Mouse (Mus musculus) 416B (cell line): ENCODE measurements around the gene Gm14190.
"Not testable (repeated sequence)": the region's sequence is repeated elsewhere in the genome, so short reads cannot be mapped to it uniquely, and the experiment has no call there.

Experiments used
- DNase-seq: peaks from one replicate; pipeline ENCODE4 v3.0.0; 2011; ENCODE audit warnings: low read depth

Gene Gm14190

GRCm38 (mm10) chr11:99690463-99690862 is at the start of gene Gm14190:
Gene Gm14190, minus strand, starts transcription at chr11:99690740.
- no peak for DNase-seq

- no peak for DNase-seq
Measured at GRCm38 (mm10) chr11:99734190-99734589, 43.6 kb upstream of the Gm14190 start, which contains the start of gene Gm14180. Gene Gm14180, minus strand, starts transcription at chr11:99734290.

GRCm38 (mm10) chr11:99724061-99724460 is 33.5 kb upstream of the Gm14190 start:
- DNase-seq, result no peak

- no peak for DNase-seq
Measured at GRCm38 (mm10) chr11:99718759-99719158, 28.2 kb upstream of the Gm14190 start.

- not testable (repeated sequence) for DNase-seq
Measured at GRCm38 (mm10) chr11:99685235-99685634, 5.3 kb downstream of the Gm14190 start.

GRCm38 (mm10) chr11:99683481-99683880 is 7.1 kb downstream of the Gm14190 start:
- no peak for DNase-seq

GRCm38 (mm10) chr11:99665860-99666259 is 24.7 kb downstream of the Gm14190 start, which contains the start of gene Krtap4-6:
Gene Krtap4-6, minus strand, starts transcription at chr11:99665960.
- DNase-seq, result no peak

- DNase-seq, result no peak
Measured at GRCm38 (mm10) chr11:99662802-99663201, 27.7 kb downstream of the Gm14190 start.

GRCm38 (mm10) chr11:99659256-99659655 is 31.3 kb downstream of the Gm14190 start:
- no peak for DNase-seq

- not testable (repeated sequence) for DNase-seq
Measured at GRCm38 (mm10) chr11:99658467-99659010, 32.0 kb downstream of the Gm14190 start, which contains the start of gene Gm11563. Gene Gm11563, minus strand, starts transcription at chr11:99658960.

- DNase-seq, result no peak
Measured at GRCm38 (mm10) chr11:99657051-99657450, 33.5 kb downstream of the Gm14190 start.

GRCm38 (mm10) chr11:99650136-99650535 is 40.4 kb downstream of the Gm14190 start, which contains the start of gene Gm11555:
Gene Gm11555, minus strand, starts transcription at chr11:99650236.
- DNase-seq, result no peak

- DNase-seq, result no peak
Measured at GRCm38 (mm10) chr11:99646444-99646843, 44.1 kb downstream of the Gm14190 start.

- DNase-seq, result no peak
Measured at GRCm38 (mm10) chr11:99644351-99644750, 46.2 kb downstream of the Gm14190 start.

GRCm38 (mm10) chr11:99643635-99644139 is 46.9 kb downstream of the Gm14190 start, which contains the start of gene Krtap4-7:
Gene Krtap4-7, minus strand, starts transcription at chr11:99644089.
- not testable (repeated sequence) for DNase-seq

- no peak for DNase-seq
Measured at GRCm38 (mm10) chr11:99640926-99641325, 49.6 kb downstream of the Gm14190 start.
